ENCODE assay signal across 19 mouse cellular contexts in the genomic region with DNA sequence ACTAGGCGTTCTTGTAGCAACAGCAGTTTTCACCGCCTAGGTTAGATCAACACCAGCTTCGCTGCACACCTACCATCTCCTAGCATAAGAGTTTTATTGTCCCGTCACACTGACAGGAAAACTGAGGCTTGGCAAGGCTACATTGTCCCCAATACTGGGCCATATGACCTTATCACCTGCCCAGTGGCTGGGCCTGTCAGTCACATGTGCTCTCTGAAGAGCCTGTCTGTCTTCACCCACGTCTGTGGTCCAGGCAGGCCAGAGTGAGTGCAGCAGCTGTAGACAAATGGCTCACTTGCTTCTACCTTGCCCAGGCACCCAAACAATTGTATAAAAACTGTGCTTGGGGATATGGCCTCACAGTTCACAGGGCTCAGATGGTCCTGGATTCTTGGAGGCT. TPM values are rescaled to one million over a fixed set of nuclear protein-coding genes. Genes with fewer than 3 reads are reported as not detected.
A peak's percentile ranks its signal among the peaks of the same experiment; 100 is the strongest.
DNase-seq lines count a peak whose midpoint lies in the region; ATAC-seq lines count a peak whose summit lies in the region.
"Had no signal": no experiment of that assay in that cellular context is flagged by ENCODE, and none has a peak within 500 bp of the region (broad histone marks: within the 10 kb centered on the region; RNA-seq: fewer than 3 reads in every experiment).

No protein-coding gene starts in this region.

- ATAC-seq in heart, embryonic 16.5 days (replicated peaks; ENCODE audit: extremely low read depth, insufficient read depth, low FRiP score) = no peak
- ATAC-seq in kidney, embryonic 15.5 days (replicated peaks; ENCODE audit: low FRiP score) = peak; percentile 47; the same call in 1 of the 2 replicates
- ATAC-seq in neural tube, embryonic 13.5 days (ENCODE audit: low read depth) = no peak
- no peak for ATAC-seq in neural tube, embryonic 15.5 days (ENCODE audit: low FRiP score)
- ATAC-seq: forebrain, embryonic 15.5 days; inflammation-experienced regulatory T-cells, adult 6 months had no signal

- no peak overlapping the region for H3K4me2 ChIP-seq in heart, embryonic 16.5 days (ENCODE audit: low read depth, low read length)
- H3K4me2 ChIP-seq in kidney, embryonic 15.5 days = no peak overlapping the region
- H3K4me2 ChIP-seq in neural tube, embryonic 13.5 days = no peak overlapping the region
- H3K4me2 ChIP-seq in neural tube, embryonic 15.5 days = no peak overlapping the region
- H3K4me2 ChIP-seq: embryonic facial prominence, embryonic 12.5 days; forebrain, embryonic 15.5 days had no signal

- DNase-seq in heart, adult 8-10 months (ENCODE audit: low spot score) = no peak
- no peak for DNase-seq in kidney, postnatal 14 days
- DNase-seq in adrenal gland, postnatal 14 days = no peak
- DNase-seq: adrenal gland, postnatal 10 days; B cell, adult 2 months; cerebellum, adult 11-12 months; cerebellum, adult 9-10 months; cerebellum, postnatal 25 days; gastrocnemius, postnatal 36 days; heart, adult 11 months; heart, postnatal 14 days had no signal

- WGBS in heart, embryonic 16.5 days = 73% methylated on average over 5 of the region's 5 CpGs
- 78% methylated on average over 5 of the region's 5 CpGs for WGBS in kidney, embryonic 15.5 days
- WGBS in neural tube, embryonic 13.5 days = 89% methylated on average over 5 of the region's 5 CpGs
- 88% methylated on average over 5 of the region's 5 CpGs for WGBS in neural tube, embryonic 15.5 days

- H3K9ac ChIP-seq in heart, embryonic 16.5 days (ENCODE audit: low read length) = no peak overlapping the region
- no peak overlapping the region for H3K9ac ChIP-seq in kidney, embryonic 15.5 days
- no peak overlapping the region for H3K9ac ChIP-seq in neural tube, embryonic 13.5 days
- H3K9ac ChIP-seq in neural tube, embryonic 15.5 days (replicated peaks) = no peak overlapping the region
- H3K9ac ChIP-seq: embryonic facial prominence, embryonic 12.5 days; forebrain, embryonic 15.5 days had no signal

- H3K36me3 ChIP-seq in heart, embryonic 16.5 days (ENCODE audit: control insufficient read depth, insufficient read depth) = no peaks in the 10 kb centered on the region
- H3K36me3 ChIP-seq in kidney, embryonic 15.5 days = no peaks in the 10 kb centered on the region
- no peaks in the 10 kb centered on the region for H3K36me3 ChIP-seq in neural tube, embryonic 13.5 days
- H3K36me3 ChIP-seq in neural tube, embryonic 15.5 days = no peaks in the 10 kb centered on the region
- H3K36me3 ChIP-seq: embryonic facial prominence, embryonic 12.5 days; forebrain, embryonic 15.5 days; heart, embryonic 10.5 days had no signal

- H3K27ac ChIP-seq in heart, embryonic 16.5 days (ENCODE audit: low read length) = peak overlapping the region; percentile 21; the same call in 1 of the 2 replicates
- no peak overlapping the region for H3K27ac ChIP-seq in kidney, embryonic 15.5 days
- peak overlapping the region; percentile 34; the same call in 1 of the 2 replicates for H3K27ac ChIP-seq in neural tube, embryonic 13.5 days (replicated peaks)
- no peak overlapping the region for H3K27ac ChIP-seq in neural tube, embryonic 15.5 days (replicated peaks)
- H3K27ac ChIP-seq: embryonic facial prominence, embryonic 12.5 days; forebrain, embryonic 15.5 days; heart, embryonic 10.5 days had no signal

- no peaks in the 10 kb centered on the region for H3K27me3 ChIP-seq in heart, embryonic 16.5 days (ENCODE audit: control insufficient read depth, insufficient read depth, low read length)
- no peaks in the 10 kb centered on the region for H3K27me3 ChIP-seq in kidney, embryonic 15.5 days
- H3K27me3 ChIP-seq in neural tube, embryonic 13.5 days = no peaks in the 10 kb centered on the region
- no peaks in the 10 kb centered on the region for H3K27me3 ChIP-seq in neural tube, embryonic 15.5 days (replicated peaks)
- H3K27me3 ChIP-seq: embryonic facial prominence, embryonic 12.5 days; forebrain, embryonic 15.5 days had no signal

- H3K4me3 ChIP-seq in heart, embryonic 16.5 days (ENCODE audit: low read length) = no peak overlapping the region
- H3K4me3 ChIP-seq in kidney, embryonic 15.5 days (replicated peaks) = no peak overlapping the region
- H3K4me3 ChIP-seq in neural tube, embryonic 13.5 days = no peak overlapping the region
- H3K4me3 ChIP-seq in neural tube, embryonic 15.5 days (replicated peaks) = no peak overlapping the region
- H3K4me3 ChIP-seq: embryonic facial prominence, embryonic 12.5 days; forebrain, embryonic 15.5 days; heart, embryonic 10.5 days had no signal

- H3K4me1 ChIP-seq in heart, embryonic 16.5 days (ENCODE audit: control insufficient read depth, insufficient read depth, low read length) = peaks cover 10% of the 10 kb centered on the region
- no peaks in the 10 kb centered on the region for H3K4me1 ChIP-seq in kidney, embryonic 15.5 days
- H3K4me1 ChIP-seq in neural tube, embryonic 13.5 days (replicated peaks) = peaks cover 8% of the 10 kb centered on the region
- H3K4me1 ChIP-seq in neural tube, embryonic 15.5 days = peaks cover 4% of the 10 kb centered on the region; the same call in 1 of the 2 replicates
- H3K4me1 ChIP-seq: embryonic facial prominence, embryonic 12.5 days; forebrain, embryonic 15.5 days had no signal

- H3K9me3 ChIP-seq in heart, embryonic 16.5 days (replicated peaks; ENCODE audit: control insufficient read depth, low read length) = no peaks in the 10 kb centered on the region
- no peaks in the 10 kb centered on the region for H3K9me3 ChIP-seq in kidney, embryonic 15.5 days (replicated peaks)
- H3K9me3 ChIP-seq in neural tube, embryonic 13.5 days = no peaks in the 10 kb centered on the region
- no peaks in the 10 kb centered on the region for H3K9me3 ChIP-seq in neural tube, embryonic 15.5 days (replicated peaks)
- H3K9me3 ChIP-seq: embryonic facial prominence, embryonic 12.5 days; forebrain, embryonic 15.5 days; heart, embryonic 10.5 days had no signal

RNA-seq across cellular contexts. Expression of a gene that starts 44.9 kb away (rescaled TPM):
- 58.1 and 63.0 TPM in 2 replicates for polyA plus RNA-seq in heart, embryonic 16.5 days (2015; fragmentation: Nextera tagmentation; extraction: Ambion mirVana)
- total RNA-seq in heart, adult 8-10 months (2022) = 10 to 100 TPM; 31.0 to 36.9 (median 34.0) TPM
- polyA plus RNA-seq in kidney, embryonic 15.5 days (2015; fragmentation: Nextera tagmentation; extraction: Ambion mirVana) = 91.4 and 96.7 TPM in 2 replicates
- 108 and 109 TPM in 2 replicates for polyA plus RNA-seq in neural tube, embryonic 13.5 days (2015; fragmentation: Nextera tagmentation; extraction: Ambion mirVana)
- polyA plus RNA-seq in neural tube, embryonic 15.5 days (2015; fragmentation: Nextera tagmentation; extraction: Ambion mirVana) = 100 and 102 TPM in 2 replicates
- total RNA-seq in adrenal gland, postnatal 14 days (2021) = 50.3 and 56.5 TPM in 2 replicates

RNA-seq across cellular contexts. Expression of a gene that starts 45.4 kb away (rescaled TPM):
- polyA plus RNA-seq in heart, embryonic 16.5 days (2015; fragmentation: Nextera tagmentation; extraction: Ambion mirVana) = 7.1 and 10.2 TPM in 2 replicates
- 1 to 10 TPM; 5.3 to 7.4 (median 6.4) TPM for total RNA-seq in heart, adult 8-10 months (2022)
- polyA plus RNA-seq in kidney, embryonic 15.5 days (2015; fragmentation: Nextera tagmentation; extraction: Ambion mirVana) = 9.4 and 11.7 TPM in 2 replicates
- polyA plus RNA-seq in neural tube, embryonic 13.5 days (2015; fragmentation: Nextera tagmentation; extraction: Ambion mirVana) = 6.5 and 7.4 TPM in 2 replicates
- 7.4 and 7.6 TPM in 2 replicates for polyA plus RNA-seq in neural tube, embryonic 15.5 days (2015; fragmentation: Nextera tagmentation; extraction: Ambion mirVana)
- 4.9 and 6.7 TPM in 2 replicates for total RNA-seq in adrenal gland, postnatal 14 days (2021)

Comparison
In these comparisons a context has a peak if more than half of its experiments do, and no peak if none do; other contexts are left out.
1. H3K27ac ChIP-seq: peak in heart, embryonic 16.5 days (single experiment) and neural tube, embryonic 13.5 days (single experiment); none in kidney, embryonic 15.5 days (single experiment) and neural tube, embryonic 15.5 days (single experiment).